Mouse (Mus musculus): ENCODE data around the gene Vdac1. TPM values are rescaled to one million over a fixed set of nuclear protein-coding genes. Genes with fewer than 3 reads are reported as not detected.
A peak's percentile ranks its signal among the peaks of the same experiment; 100 is the strongest.

The Vdac1 gene
- polyA plus RNA-seq, 1 experiment from 2014 or later = 240 TPM

DNA sequence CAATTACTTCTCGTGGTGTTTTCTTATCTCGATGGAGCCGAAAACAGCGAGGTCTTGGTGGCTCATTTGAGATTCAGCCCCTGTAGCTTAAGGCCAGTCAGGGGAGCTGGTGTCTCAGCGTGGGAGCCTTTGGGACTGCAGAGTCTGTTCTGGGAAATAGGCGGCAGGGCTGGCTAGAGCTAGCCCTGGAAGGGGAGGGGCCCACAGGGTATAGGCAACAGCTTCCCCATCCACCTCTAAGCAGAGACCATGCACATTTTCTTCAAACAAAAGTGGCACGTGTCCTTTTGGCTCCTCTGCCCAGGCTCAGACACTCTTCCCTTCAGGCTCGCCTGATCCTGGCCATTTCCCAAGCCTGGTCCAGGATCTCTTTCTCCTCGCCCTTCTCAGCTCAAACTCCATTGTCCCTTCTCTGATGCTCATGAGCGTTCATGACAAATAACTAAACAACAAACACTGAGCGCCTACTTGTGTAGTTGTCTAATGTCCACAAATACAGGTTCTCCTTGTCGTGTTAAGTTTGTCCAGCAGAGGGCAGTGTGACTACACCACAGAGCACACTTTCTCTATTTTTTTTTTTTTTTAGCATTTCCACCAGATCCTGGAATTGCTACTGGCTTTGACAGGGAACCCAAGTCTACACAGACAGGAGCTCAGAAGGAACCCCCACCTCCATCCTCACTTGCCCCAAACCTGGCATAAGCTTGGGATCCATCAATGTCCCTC lies 60.6 kb downstream of the Vdac1 start:
- Histone ChIP-seq H3K4me1 (ENCODE audit: control insufficient read depth, insufficient read depth, low read length) (no peaks in the 10 kb centered on the region), H3K27me3 (replicated peaks; ENCODE audit: control insufficient read depth, insufficient read depth, low read length) (no peaks in the 10 kb centered on the region), H3K4me3 (ENCODE audit: low read depth, low read length) (no peak overlapping the region), H3K36me3 (ENCODE audit: control insufficient read depth, insufficient read depth, low read length) (no peaks in the 10 kb centered on the region), H3K4me2 (ENCODE audit: low read depth, low read length) (no peak overlapping the region), H3K9me3 (ENCODE audit: control insufficient read depth, low read length) (no peaks in the 10 kb centered on the region), H3K9ac (ENCODE audit: low read depth, low read length) (no peak overlapping the region), H3K27ac (replicated peaks; ENCODE audit: low read depth, low read length) (no peak overlapping the region)
- ATAC-seq (ENCODE audit: low read depth) (no peak), DNase-seq (ENCODE audit: low spot score) (peak; percentile 55)
- 42% methylated on average over 12 of the region's 12 CpGs for WGBS

- Histone ChIP-seq H3K4me3 (ENCODE audit: low read depth, low read length) (no peak overlapping the region), H3K4me2 (ENCODE audit: low read depth, low read length) (no peak overlapping the region), H3K27me3 (replicated peaks; ENCODE audit: control insufficient read depth, insufficient read depth, low read length) (no peaks in the 10 kb centered on the region), H3K36me3 (ENCODE audit: control insufficient read depth, insufficient read depth, low read length) (no peaks in the 10 kb centered on the region), H3K9ac (ENCODE audit: low read depth, low read length) (no peak overlapping the region), H3K4me1 (ENCODE audit: control insufficient read depth, insufficient read depth, low read length) (no peaks in the 10 kb centered on the region), H3K27ac (replicated peaks; ENCODE audit: low read depth, low read length) (no peak overlapping the region), H3K9me3 (ENCODE audit: control insufficient read depth, low read length) (no peaks in the 10 kb centered on the region)
- ATAC-seq (ENCODE audit: low read depth) = no peak
- WGBS = 63% methylated on average over 6 of the region's 6 CpGs
- DNase-seq (ENCODE audit: low spot score) = no peak
Measured at GRCm38 (mm10) chr11:52429440-52429839, 68.8 kb downstream of the Vdac1 start.

DNA sequence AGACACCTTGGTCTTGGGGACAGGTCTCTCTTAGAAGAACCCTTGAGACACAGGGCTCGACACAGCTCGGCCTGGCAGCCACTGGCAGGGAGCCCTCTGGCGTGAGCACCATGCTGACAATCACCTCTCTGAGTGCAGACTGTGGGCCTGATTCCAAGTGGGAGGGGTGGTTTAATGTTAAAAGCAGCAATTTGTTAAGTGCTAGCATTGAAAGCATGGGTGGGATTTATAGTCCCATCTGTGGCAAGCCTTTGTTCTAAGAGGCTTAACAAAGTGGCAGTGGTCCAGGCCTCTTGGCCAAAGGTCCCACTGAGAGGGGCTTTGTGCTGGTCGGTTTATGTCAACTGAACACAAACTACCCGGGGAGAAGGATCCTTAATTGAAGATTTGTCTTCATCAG lies 70.9 kb downstream of the Vdac1 start:
- DNase-seq (ENCODE audit: low spot score) (peak; percentile 73), ATAC-seq (ENCODE audit: low read depth) (peak; percentile 15; the same call in 1 of the 2 replicates)
- Histone ChIP-seq H3K4me3 (ENCODE audit: low read depth, low read length) (no peak overlapping the region), H3K36me3 (ENCODE audit: control insufficient read depth, insufficient read depth, low read length) (no peaks in the 10 kb centered on the region), H3K27me3 (replicated peaks; ENCODE audit: control insufficient read depth, insufficient read depth, low read length) (no peaks in the 10 kb centered on the region), H3K9me3 (ENCODE audit: control insufficient read depth, low read length) (no peaks in the 10 kb centered on the region), H3K9ac (ENCODE audit: low read depth, low read length) (no peak overlapping the region), H3K4me2 (ENCODE audit: low read depth, low read length) (no peak overlapping the region), H3K27ac (replicated peaks; ENCODE audit: low read depth, low read length) (no peak overlapping the region), H3K4me1 (ENCODE audit: control insufficient read depth, insufficient read depth, low read length) (peaks cover 2% of the 10 kb centered on the region; the same call in 1 of the 2 replicates)
- WGBS = 54% methylated on average over 5 of the region's 5 CpGs

DNA sequence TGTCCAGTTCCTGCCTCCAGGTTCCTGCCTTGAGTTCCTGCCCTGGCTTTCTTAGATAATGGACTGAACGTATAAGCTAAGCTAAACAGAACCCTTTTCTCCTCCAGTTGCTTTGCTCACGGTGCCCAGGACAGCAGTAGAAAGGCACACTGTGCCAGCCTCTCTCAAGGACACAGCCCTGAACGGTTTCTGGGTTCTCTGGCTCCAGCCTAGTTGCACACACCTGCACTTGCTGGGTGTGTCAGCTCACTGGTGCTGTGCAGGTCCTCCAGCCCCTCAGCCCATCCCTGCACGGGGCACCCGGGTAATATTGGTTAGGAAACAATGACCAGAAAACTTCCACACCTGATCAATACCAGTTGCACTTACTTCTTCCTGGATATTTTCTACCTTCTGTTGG lies 71.5 kb downstream of the Vdac1 start:
- peaks cover 6% of the 10 kb centered on the region; the same call in 1 of the 2 replicates for H3K4me1 ChIP-seq (ENCODE audit: control insufficient read depth, insufficient read depth, low read length)
- no peak overlapping the region for H3K4me3 ChIP-seq (ENCODE audit: low read depth, low read length)
- 93% methylated on average over 5 of the region's 5 CpGs for WGBS
- ATAC-seq (ENCODE audit: low read depth) (no peak), DNase-seq (ENCODE audit: low spot score) (no peak)
- H3K27me3 ChIP-seq (replicated peaks; ENCODE audit: control insufficient read depth, insufficient read depth, low read length) = no peaks in the 10 kb centered on the region
- H3K27ac ChIP-seq (replicated peaks; ENCODE audit: low read depth, low read length) = no peak overlapping the region
- H3K9me3 ChIP-seq (ENCODE audit: control insufficient read depth, low read length) = no peaks in the 10 kb centered on the region
- no peaks in the 10 kb centered on the region for H3K36me3 ChIP-seq (ENCODE audit: control insufficient read depth, insufficient read depth, low read length)
- H3K9ac ChIP-seq (ENCODE audit: low read depth, low read length) = no peak overlapping the region
- no peak overlapping the region for H3K4me2 ChIP-seq (ENCODE audit: low read depth, low read length)

DNA sequence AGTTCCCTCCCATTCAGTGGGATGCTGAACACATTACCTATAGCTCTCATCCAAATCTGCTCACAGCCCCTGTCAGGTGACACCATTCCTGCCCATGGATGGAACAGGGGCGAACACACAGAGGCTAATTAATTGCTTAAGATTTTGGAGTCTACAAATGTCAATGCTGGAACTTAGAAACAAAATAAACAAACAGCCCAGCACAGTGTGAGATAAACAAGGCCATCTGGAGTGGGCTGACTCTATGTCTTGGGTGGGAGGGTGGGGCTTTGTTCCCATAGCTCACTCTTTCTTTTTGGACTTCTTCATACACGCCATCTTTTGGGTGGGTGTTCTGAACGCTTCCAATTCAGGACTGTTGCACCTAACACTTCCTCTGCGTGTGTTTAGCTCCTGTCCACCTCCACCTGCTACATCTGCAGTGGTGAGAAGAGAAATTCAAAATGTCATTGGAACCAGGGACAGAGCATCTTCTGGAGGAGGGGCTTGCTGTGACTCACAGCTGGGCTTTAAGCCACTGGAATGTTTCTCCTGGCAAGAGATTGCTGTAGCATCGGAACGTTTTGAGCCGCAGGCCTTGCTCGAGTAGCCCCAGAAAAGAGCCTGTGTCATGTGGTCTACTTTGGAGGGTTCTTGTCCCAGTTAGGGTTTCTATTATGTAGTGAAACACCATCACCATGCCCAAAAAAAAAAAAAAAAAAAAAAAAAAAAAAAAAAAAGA lies 72.6 kb downstream of the Vdac1 start:
- no peak for ATAC-seq (ENCODE audit: low read depth)
- Histone ChIP-seq H3K4me2 (ENCODE audit: low read depth, low read length) (no peak overlapping the region), H3K9me3 (ENCODE audit: control insufficient read depth, low read length) (no peaks in the 10 kb centered on the region), H3K36me3 (ENCODE audit: control insufficient read depth, insufficient read depth, low read length) (no peaks in the 10 kb centered on the region), H3K27me3 (replicated peaks; ENCODE audit: control insufficient read depth, insufficient read depth, low read length) (no peaks in the 10 kb centered on the region), H3K9ac (ENCODE audit: low read depth, low read length) (no peak overlapping the region), H3K4me3 (ENCODE audit: low read depth, low read length) (no peak overlapping the region), H3K4me1 (ENCODE audit: control insufficient read depth, insufficient read depth, low read length) (peaks cover 6% of the 10 kb centered on the region; the same call in 1 of the 2 replicates), H3K27ac (replicated peaks; ENCODE audit: low read depth, low read length) (no peak overlapping the region)
- 65% methylated on average over 8 of the region's 8 CpGs for WGBS
- DNase-seq (ENCODE audit: low spot score) = peak; percentile 47

DNA sequence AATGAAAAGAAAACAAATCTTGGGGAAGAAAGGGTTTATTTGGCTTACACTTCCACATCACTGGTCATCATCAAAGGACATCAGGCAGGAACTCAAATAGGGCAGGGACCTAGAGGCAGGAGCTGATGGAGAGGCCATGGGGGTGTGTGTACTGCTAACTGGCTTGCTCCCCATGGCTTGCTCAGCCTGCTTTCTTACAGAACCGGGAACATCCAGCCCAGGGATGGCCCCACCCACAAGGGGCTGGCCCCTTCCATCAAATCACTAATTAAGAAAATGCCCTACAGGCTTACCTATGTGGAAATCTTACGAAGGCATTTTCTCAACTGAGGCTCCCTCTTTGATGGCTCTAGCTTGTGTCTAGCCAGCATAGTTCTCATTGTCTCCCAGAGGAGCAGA lies 73.1 kb downstream of the Vdac1 start:
- Histone ChIP-seq H3K9ac (ENCODE audit: low read depth, low read length) (no peak overlapping the region), H3K4me3 (ENCODE audit: low read depth, low read length) (no peak overlapping the region), H3K36me3 (ENCODE audit: control insufficient read depth, insufficient read depth, low read length) (no peaks in the 10 kb centered on the region), H3K4me1 (ENCODE audit: control insufficient read depth, insufficient read depth, low read length) (peaks cover 6% of the 10 kb centered on the region; the same call in 1 of the 2 replicates), H3K4me2 (ENCODE audit: low read depth, low read length) (no peak overlapping the region), H3K27ac (replicated peaks; ENCODE audit: low read depth, low read length) (no peak overlapping the region), H3K27me3 (replicated peaks; ENCODE audit: control insufficient read depth, insufficient read depth, low read length) (no peaks in the 10 kb centered on the region), H3K9me3 (ENCODE audit: control insufficient read depth, low read length) (no peaks in the 10 kb centered on the region)
- no peak for ATAC-seq (ENCODE audit: low read depth)
- no peak for DNase-seq (ENCODE audit: low spot score)
- WGBS = 33% methylated on average over 2 of the region's 2 CpGs

- 81% methylated on average over 5 of the region's 5 CpGs for WGBS
- H3K9ac ChIP-seq (ENCODE audit: low read depth, low read length) = no peak overlapping the region
- H3K27ac ChIP-seq (replicated peaks; ENCODE audit: low read depth, low read length) = no peak overlapping the region
Measured at GRCm38 (mm10) chr11:52435466-52435865, 74.8 kb downstream of the Vdac1 start.

DNA sequence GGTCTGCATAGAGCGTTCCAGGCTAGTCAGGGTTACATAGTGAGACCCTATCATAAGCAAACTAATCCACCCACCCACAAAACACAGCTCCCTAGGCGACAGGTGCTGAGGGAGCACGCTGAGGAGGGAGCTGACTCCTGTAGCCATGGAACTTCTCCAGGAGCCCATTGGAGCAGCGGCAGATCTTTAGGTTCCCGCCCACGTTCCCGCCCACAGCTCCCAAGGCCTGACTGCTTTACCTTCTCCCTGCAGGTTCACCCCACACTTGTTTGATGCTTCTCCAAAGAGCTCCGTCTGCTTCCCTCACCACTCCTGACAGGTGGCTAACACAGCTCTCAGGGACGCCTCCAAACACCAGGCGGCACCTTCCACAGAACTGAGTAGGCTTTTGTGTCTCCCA lies 76.5 kb downstream of the Vdac1 start:
- ATAC-seq (ENCODE audit: low read depth) = peak; percentile 68
- peak overlapping the region; percentile 29; the same call in 1 of the 2 replicates for H3K4me2 ChIP-seq (ENCODE audit: low read depth, low read length)
- WGBS = 15% methylated on average over 10 of the region's 10 CpGs
- H3K4me1 ChIP-seq (ENCODE audit: control insufficient read depth, insufficient read depth, low read length) = peaks cover 6% of the 10 kb centered on the region; the same call in 1 of the 2 replicates
- no peaks in the 10 kb centered on the region for H3K36me3 ChIP-seq (ENCODE audit: control insufficient read depth, insufficient read depth, low read length)
- no peaks in the 10 kb centered on the region for H3K27me3 ChIP-seq (replicated peaks; ENCODE audit: control insufficient read depth, insufficient read depth, low read length)
- no peak overlapping the region for H3K4me3 ChIP-seq (ENCODE audit: low read depth, low read length)
- H3K9me3 ChIP-seq (ENCODE audit: control insufficient read depth, low read length) = no peaks in the 10 kb centered on the region
- H3K27ac ChIP-seq (replicated peaks; ENCODE audit: low read depth, low read length) = no peak overlapping the region
- peak; percentile 71 for DNase-seq (ENCODE audit: low spot score)
- no peak overlapping the region for H3K9ac ChIP-seq (ENCODE audit: low read depth, low read length)

More at GRCm38 (mm10) chr11:52435466-52435865, 74.8 kb downstream of the Vdac1 start:
- Histone ChIP-seq H3K4me1 (ENCODE audit: control insufficient read depth, insufficient read depth, low read length) (peaks cover 6% of the 10 kb centered on the region; the same call in 1 of the 2 replicates), H3K4me3 (ENCODE audit: low read depth, low read length) (no peak overlapping the region), H3K9me3 (ENCODE audit: control insufficient read depth, low read length) (no peaks in the 10 kb centered on the region), H3K36me3 (ENCODE audit: control insufficient read depth, insufficient read depth, low read length) (no peaks in the 10 kb centered on the region), H3K4me2 (ENCODE audit: low read depth, low read length) (no peak overlapping the region), H3K27me3 (replicated peaks; ENCODE audit: control insufficient read depth, insufficient read depth, low read length) (no peaks in the 10 kb centered on the region)
- no peak for ATAC-seq (ENCODE audit: low read depth)
- DNase-seq (ENCODE audit: low spot score) = no peak

All from embryonic facial prominence, embryonic 14.5 days (tissue).